Mouse (Mus musculus) splenic B cell, adult 2 months (primary cell): ENCODE measurements around the gene Slc39a11.

Experiments
- DNase-seq: peaks from one replicate; pipeline ENCODE4 v3.0.0-alpha.2; 2011; ENCODE audit warnings: low read depth, low spot score
- H3K27me3 ChIP-seq: 2 replicates; pipeline ENCODE4 v1.6.1; 2012; ENCODE audit warnings: mild to moderate bottlenecking, low read length, moderate library complexity, mixed read lengths; ENCODE audit not compliant: control insufficient read depth, poor library complexity, insufficient read depth, severe bottlenecking
- H3K36me3 ChIP-seq: 2 replicates; pipeline ENCODE4 v1.6.1; 2012; ENCODE audit warnings: mild to moderate bottlenecking, low read length, moderate library complexity, mixed read lengths; ENCODE audit not compliant: control insufficient read depth, poor library complexity, insufficient read depth, severe bottlenecking

The Slc39a11 gene

GRCm38 (mm10) chr11:113330061-113330591, 319.8 kb downstream of the Slc39a11 start:
- DNase-seq, result no peak
- no peaks in the 10 kb centered on the region for H3K27me3 ChIP-seq
- H3K36me3 ChIP-seq, result no peaks in the 10 kb centered on the region

DNA sequence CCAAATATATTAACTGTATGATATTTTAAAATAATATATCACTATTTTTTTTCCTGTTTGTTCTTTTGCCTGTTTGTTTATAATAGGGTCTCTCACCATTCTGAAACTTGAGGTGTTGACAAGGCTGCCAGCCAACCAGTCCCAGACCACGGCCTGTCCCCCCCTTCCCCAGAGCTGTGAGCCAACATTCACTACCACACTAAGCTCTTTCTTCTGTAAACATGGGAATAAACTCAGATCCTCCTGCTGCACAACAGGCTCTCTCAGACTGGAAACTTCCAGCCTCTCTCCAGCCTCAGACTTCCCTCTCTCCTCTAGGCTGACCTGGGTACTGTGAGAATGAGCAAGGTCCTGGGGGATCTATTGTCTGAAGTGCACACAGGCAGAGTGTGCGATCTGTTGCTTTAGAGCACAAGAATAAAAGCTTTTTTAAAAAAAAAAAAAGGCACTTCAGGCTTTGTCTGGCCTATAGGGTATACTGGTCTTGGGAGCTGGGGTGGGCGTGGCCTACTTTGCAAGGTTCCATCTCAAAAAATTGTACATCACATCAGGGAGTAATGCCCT, 322.3 kb downstream of the Slc39a11 start:
- no peak for DNase-seq
- Histone ChIP-seq H3K36me3 (no peaks in the 10 kb centered on the region), H3K27me3 (no peaks in the 10 kb centered on the region)

- peak; percentile 69 for DNase-seq
- Histone ChIP-seq H3K27me3 (no peaks in the 10 kb centered on the region), H3K36me3 (no peaks in the 10 kb centered on the region)
Measured at GRCm38 (mm10) chr11:113326387-113327011, 323.4 kb downstream of the Slc39a11 start.

- no peaks in the 10 kb centered on the region for H3K36me3 ChIP-seq
- no peaks in the 10 kb centered on the region for H3K27me3 ChIP-seq
- no peak for DNase-seq
Measured at GRCm38 (mm10) chr11:113321601-113322000, 328.3 kb downstream of the Slc39a11 start.

GRCm38 (mm10) chr11:113309265-113309951, 340.5 kb downstream of the Slc39a11 start:
- no peaks in the 10 kb centered on the region for H3K36me3 ChIP-seq
- no peak for DNase-seq
- H3K27me3 ChIP-seq, result no peaks in the 10 kb centered on the region

DNA sequence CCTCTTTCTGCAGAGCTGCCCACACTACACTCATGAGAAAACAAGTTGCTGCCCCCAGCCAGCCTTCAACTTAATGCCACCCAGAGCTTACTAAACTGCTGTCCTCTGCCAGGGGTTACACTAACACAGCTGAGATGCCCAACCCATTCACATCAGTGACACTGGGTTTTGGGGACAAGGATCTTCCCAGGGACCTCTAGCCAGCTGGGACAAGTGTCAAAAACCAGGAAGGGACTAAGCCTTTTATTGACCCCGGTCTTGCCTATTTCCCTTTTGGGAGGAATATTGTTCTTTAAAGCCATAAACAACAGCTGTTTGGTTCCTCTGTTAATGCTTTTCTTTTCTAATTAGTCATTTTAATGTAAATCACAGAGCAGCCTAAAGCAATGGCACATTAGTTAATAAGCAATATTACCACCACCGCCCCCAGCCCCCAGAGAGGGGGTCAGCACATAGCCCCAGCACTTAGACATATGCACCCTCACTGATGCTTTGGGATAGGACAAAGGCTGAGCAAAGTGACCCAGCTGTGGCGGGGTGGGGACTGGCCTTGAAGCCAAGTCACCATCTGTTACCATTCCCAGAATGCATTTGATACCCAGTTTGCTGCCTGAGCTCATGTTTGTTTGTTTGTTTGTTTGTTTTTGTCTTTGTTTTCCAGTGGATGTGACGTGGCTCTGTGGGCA, 341.5 kb downstream of the Slc39a11 start:
- H3K36me3 ChIP-seq, result no peaks in the 10 kb centered on the region
- no peaks in the 10 kb centered on the region for H3K27me3 ChIP-seq
- no peak for DNase-seq

DNA sequence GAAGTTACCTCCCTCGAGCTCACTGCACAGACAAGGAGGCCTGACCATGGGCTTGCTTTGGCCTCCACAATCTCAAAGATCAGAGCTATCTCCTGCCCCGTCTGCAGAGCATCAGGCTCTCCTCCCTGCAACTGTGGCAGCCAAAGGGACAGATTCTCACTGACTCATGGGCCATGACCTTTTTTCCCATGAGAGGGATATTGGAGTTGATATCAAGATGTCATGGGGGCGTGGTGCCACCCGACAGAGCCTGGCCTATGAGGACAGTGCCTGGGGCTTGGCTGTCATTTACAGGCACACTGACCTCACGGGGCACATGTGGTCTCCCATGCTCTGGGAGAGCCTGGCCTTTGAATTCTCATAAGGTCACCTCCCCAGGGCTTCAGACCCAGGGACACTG, 346.7 kb downstream of the Slc39a11 start:
- DNase-seq, result no peak
- H3K27me3 ChIP-seq, result no peaks in the 10 kb centered on the region
- no peaks in the 10 kb centered on the region for H3K36me3 ChIP-seq

- H3K27me3 ChIP-seq, result no peaks in the 10 kb centered on the region
Measured at GRCm38 (mm10) chr11:113299492-113299891, 350.4 kb downstream of the Slc39a11 start.

DNA sequence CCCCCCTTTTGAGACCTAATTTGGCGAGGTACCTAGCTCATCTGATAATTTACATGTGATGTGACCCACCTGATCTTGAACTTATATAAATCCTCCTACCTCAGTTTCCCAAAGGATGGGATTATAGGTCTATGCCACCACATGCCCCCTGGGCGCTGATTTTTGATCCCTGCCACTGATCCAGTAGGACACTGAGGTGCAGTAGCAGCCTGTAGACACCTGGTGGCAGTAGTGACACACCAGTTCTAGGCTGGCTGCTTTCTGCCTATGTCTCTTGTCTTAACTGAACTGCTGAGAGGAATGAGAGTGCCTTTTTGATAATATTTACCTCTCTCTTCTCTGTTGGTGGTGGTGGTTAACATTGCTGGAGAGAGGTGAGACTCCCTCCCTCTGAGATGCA, 352.1 kb downstream of the Slc39a11 start:
- no peaks in the 10 kb centered on the region for H3K36me3 ChIP-seq
- H3K27me3 ChIP-seq, result no peaks in the 10 kb centered on the region
- peak; percentile 79 for DNase-seq

More at GRCm38 (mm10) chr11:113299492-113299891, 350.4 kb downstream of the Slc39a11 start:
- no peak for DNase-seq
- no peaks in the 10 kb centered on the region for H3K36me3 ChIP-seq

GRCm38 (mm10) chr11:113296912-113297625, 352.8 kb downstream of the Slc39a11 start:
- no peak for DNase-seq
- Histone ChIP-seq H3K27me3 (no peaks in the 10 kb centered on the region), H3K36me3 (no peaks in the 10 kb centered on the region)

- Histone ChIP-seq H3K27me3 (no peaks in the 10 kb centered on the region), H3K36me3 (no peaks in the 10 kb centered on the region)
- DNase-seq, result peak; percentile 33
Measured at GRCm38 (mm10) chr11:113296162-113296561, 353.7 kb downstream of the Slc39a11 start.

GRCm38 (mm10) chr11:113294518-113294917, 355.4 kb downstream of the Slc39a11 start:
- no peak for DNase-seq
- Histone ChIP-seq H3K27me3 (no peaks in the 10 kb centered on the region), H3K36me3 (no peaks in the 10 kb centered on the region)

DNA sequence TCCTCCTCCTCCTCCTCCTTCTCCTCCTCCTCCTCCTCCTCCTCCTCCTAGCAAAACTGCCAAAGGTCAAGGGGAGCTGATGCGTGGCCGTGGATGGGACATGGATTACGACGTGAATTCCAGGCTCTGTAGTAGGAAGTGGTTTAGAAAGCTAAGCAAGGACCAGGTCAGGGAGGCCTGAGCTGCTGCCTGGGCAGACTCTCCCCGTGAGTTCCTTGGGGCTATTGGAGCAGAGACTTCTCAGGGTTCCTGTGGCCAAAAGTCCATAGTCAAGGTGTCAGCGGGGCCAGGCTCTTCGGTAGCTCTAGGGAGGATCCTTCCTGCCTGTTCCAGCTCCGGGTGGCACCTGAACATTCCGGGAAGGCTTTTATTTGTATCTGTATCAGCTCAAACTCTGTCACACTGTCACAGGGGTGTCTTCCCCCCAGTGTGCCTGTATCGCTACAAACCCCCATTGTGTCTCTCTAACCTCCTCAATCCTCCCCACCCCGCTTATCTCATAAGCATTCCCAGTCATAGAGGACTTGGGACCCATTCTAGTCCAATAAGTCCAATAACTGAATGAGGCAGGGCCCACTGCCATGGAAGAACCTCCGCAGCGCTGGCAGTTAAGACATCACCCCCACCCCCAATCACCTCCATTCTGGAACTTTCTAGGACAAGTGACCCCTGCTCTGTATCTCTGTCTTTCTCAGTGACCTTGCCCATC, 356.8 kb downstream of the Slc39a11 start:
- no peak for DNase-seq
- no peaks in the 10 kb centered on the region for H3K27me3 ChIP-seq
- H3K36me3 ChIP-seq, result no peaks in the 10 kb centered on the region
